8 mouse cellular contexts compared by ENCODE assay signal in the genomic region with DNA sequence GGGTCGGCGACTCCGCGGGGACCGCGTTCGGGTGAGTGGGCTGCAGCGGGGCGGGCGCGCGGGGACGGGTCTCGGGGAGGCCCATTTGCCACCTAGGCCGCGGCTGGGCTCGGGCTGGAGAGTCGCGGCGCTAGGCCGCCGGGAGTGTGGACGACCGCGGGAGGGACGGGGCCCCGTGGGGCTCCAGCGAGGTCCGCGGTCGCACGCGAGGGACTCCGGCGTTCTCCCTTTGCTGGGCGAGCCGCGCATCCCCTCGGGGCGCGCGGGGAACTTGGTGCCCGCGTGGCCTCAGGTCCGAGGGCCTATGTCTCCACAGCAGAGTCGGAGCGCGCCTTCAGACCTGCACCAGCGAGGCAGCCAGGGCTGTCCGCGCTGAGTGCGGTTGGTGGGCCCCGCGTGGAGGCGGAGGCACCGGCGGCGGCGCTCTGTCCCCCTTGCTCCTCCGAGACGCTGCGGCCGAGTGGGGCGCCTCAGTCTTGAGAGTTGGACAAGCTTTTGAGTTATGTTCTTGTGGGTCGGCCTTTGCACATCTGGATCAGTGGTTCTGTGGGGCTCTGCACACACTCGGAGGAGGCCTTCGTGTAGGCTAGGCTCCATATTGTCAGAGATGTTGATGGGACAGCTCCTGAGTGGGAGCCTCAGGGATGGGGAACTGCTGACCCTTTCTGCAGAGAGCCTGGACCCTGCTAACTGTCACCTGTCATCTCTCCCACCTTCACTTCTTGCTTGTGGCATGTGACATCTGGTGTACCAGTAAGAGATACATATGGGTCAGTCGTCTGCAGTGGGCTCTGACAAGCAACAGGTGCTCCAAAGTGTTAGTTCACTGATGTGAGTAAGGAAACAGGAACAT. TPM values are rescaled to one million over a fixed set of nuclear protein-coding genes. Genes with fewer than 3 reads are reported as not detected.
DNase-seq lines count a peak whose midpoint lies in the region; ATAC-seq and TF ChIP-seq lines count a peak whose summit lies in the region.

No protein-coding gene starts in this region.

- WGBS in liver, embryonic 12.5 days (ENCODE audit: insufficient replicate concordance), result under 1% methylated on average over 62 of the region's 68 CpGs
- under 1% methylated on average over 56 of the region's 68 CpGs for WGBS in neural tube, embryonic 15.5 days

- peak overlapping the region; percentile 89 for H3K4me3 ChIP-seq in testis, adult 2 months (ENCODE audit: control insufficient read depth, low read depth, low read length)
- peak overlapping the region; percentile 81 for H3K4me3 ChIP-seq in liver, embryonic 12.5 days
- H3K4me3 ChIP-seq in neural tube, embryonic 15.5 days (replicated peaks), result peak overlapping the region; percentile 96

- DNase-seq in adrenal gland, adult 18-20 months (ENCODE audit: low spot score in 2 of 2), result peak; percentile 54
- DNase-seq in adrenal gland, postnatal 25 days, result no peak
- no peak for DNase-seq in testis, postnatal 14 days (ENCODE audit: low spot score)
- DNase-seq in forelimb bud, embryonic 11.5 days (ENCODE audit: low read depth, low spot score), result peak; percentile 35
- DNase-seq in left cerebral cortex, postnatal 10 days (ENCODE audit: extremely low spot score in 1 of 2, low spot score in 2 of 2), result no peak

- no peaks in the 10 kb centered on the region for H3K9me3 ChIP-seq in liver, embryonic 12.5 days (replicated peaks)
- no peaks in the 10 kb centered on the region for H3K9me3 ChIP-seq in neural tube, embryonic 15.5 days (replicated peaks)

- peak overlapping the region; percentile 68; the same call in 1 of the 2 replicates for H3K27ac ChIP-seq in testis, adult 2 months (ENCODE audit: control insufficient read depth, insufficient read depth, low read depth, low read length)
- peak overlapping the region; percentile 75 for H3K27ac ChIP-seq in liver, embryonic 12.5 days
- H3K27ac ChIP-seq in neural tube, embryonic 15.5 days (replicated peaks), result peak overlapping the region; percentile 83

- H3K9ac ChIP-seq in liver, embryonic 12.5 days, result peak overlapping the region; percentile 88
- H3K9ac ChIP-seq in neural tube, embryonic 15.5 days (replicated peaks), result peak overlapping the region; percentile 76

- intact Hi-C loops in left cerebral cortex, postnatal 10 days (cut with DNase I), result no loop called here

- H3K27me3 ChIP-seq in testis, adult 2 months (ENCODE audit: control insufficient read depth, insufficient read depth, low read length), result no peaks in the 10 kb centered on the region
- H3K27me3 ChIP-seq in liver, embryonic 12.5 days (replicated peaks), result peaks cover 30% of the 10 kb centered on the region
- no peaks in the 10 kb centered on the region for H3K27me3 ChIP-seq in neural tube, embryonic 15.5 days (replicated peaks)

- peak overlapping the region; percentile 86 for H3K4me2 ChIP-seq in liver, embryonic 12.5 days
- H3K4me2 ChIP-seq in neural tube, embryonic 15.5 days, result peak overlapping the region; percentile 95

- H3K36me3 ChIP-seq in testis, adult 2 months (ENCODE audit: control insufficient read depth, insufficient read depth, low read length), result no peaks in the 10 kb centered on the region
- H3K36me3 ChIP-seq in liver, embryonic 12.5 days, result peaks cover 6% of the 10 kb centered on the region
- peaks cover 11% of the 10 kb centered on the region; the same call in 1 of the 2 replicates for H3K36me3 ChIP-seq in neural tube, embryonic 15.5 days

- TF ChIP-seq CTCF in testis, adult 2 months (IDR thresholded peaks at IDR 0.05; ENCODE audit: control insufficient read depth, insufficient read depth, insufficient replicate concordance, low read depth, low read length), result no peak

- no peak for TF ChIP-seq POLR2A in testis, adult 2 months (IDR thresholded peaks at IDR 0.05; ENCODE audit: control insufficient read depth, low read depth, low read length)

- peak; percentile 19; the same call in 1 of the 2 replicates for ATAC-seq in liver, embryonic 12.5 days
- ATAC-seq in neural tube, embryonic 15.5 days (ENCODE audit: low FRiP score), result peak; percentile 55

- H3K4me1 ChIP-seq in testis, adult 2 months (ENCODE audit: control insufficient read depth, insufficient read depth, low read length), result peaks cover 17% of the 10 kb centered on the region
- peaks cover 44% of the 10 kb centered on the region for H3K4me1 ChIP-seq in liver, embryonic 12.5 days
- H3K4me1 ChIP-seq in neural tube, embryonic 15.5 days, result peaks cover 46% of the 10 kb centered on the region

RNA-seq across cellular contexts. Expression of a gene that starts 0.6 kb away (rescaled TPM):
- total RNA-seq in adrenal gland, adult 18-20 months (2021), result 10 to 100 TPM; 36.9 to 37.5 TPM
- 47.2 and 48.9 TPM in 2 replicates for total RNA-seq in adrenal gland, postnatal 25 days (2021)
- polyA plus RNA-seq in testis, adult 2 months (2012; rRNA removed), result 16.0 and 18.5 TPM in 2 replicates
- 13.5 and 15.5 TPM in 2 replicates for polyA plus RNA-seq in liver, embryonic 12.5 days (2016; fragmentation: Nextera tagmentation; extraction: Ambion mirVana)
- polyA plus RNA-seq in neural tube, embryonic 15.5 days (2015; fragmentation: Nextera tagmentation; extraction: Ambion mirVana), result 63.8 and 71.8 TPM in 2 replicates
- total RNA-seq in left cerebral cortex, postnatal 10 days (2021), result 10 to 100 TPM; 54.1 to 58.4 TPM

RNA-seq across cellular contexts. Expression of a gene that starts 15.4 kb away (rescaled TPM):
- total RNA-seq in adrenal gland, adult 18-20 months (2021), result under 1 TPM in 1 of 2 experiments, not detected in 1; 0.10 TPM
- 0.49 TPM in 1 of 2 replicates, not detected in the other for total RNA-seq in adrenal gland, postnatal 25 days (2021)
- polyA plus RNA-seq in testis, adult 2 months (2012; rRNA removed), result 5.1 and 5.9 TPM in 2 replicates
- not detected in 2 replicates for polyA plus RNA-seq in liver, embryonic 12.5 days (2016; fragmentation: Nextera tagmentation; extraction: Ambion mirVana)
- 1.3 and 1.9 TPM in 2 replicates for polyA plus RNA-seq in neural tube, embryonic 15.5 days (2015; fragmentation: Nextera tagmentation; extraction: Ambion mirVana)
- 10 to 100 TPM; 35.9 to 42.1 TPM for total RNA-seq in left cerebral cortex, postnatal 10 days (2021)

RNA-seq across cellular contexts. Expression of a gene that starts 49.3 kb away (rescaled TPM):
- 10 to 100 TPM; 14.6 to 15.3 TPM for total RNA-seq in adrenal gland, adult 18-20 months (2021)
- total RNA-seq in adrenal gland, postnatal 25 days (2021), result 21.4 and 23.1 TPM in 2 replicates
- polyA plus RNA-seq in testis, adult 2 months (2012; rRNA removed), result 7.0 and 7.8 TPM in 2 replicates
- polyA plus RNA-seq in liver, embryonic 12.5 days (2016; fragmentation: Nextera tagmentation; extraction: Ambion mirVana), result 17.6 and 18.0 TPM in 2 replicates
- polyA plus RNA-seq in neural tube, embryonic 15.5 days (2015; fragmentation: Nextera tagmentation; extraction: Ambion mirVana), result 35.1 and 37.6 TPM in 2 replicates
- total RNA-seq in left cerebral cortex, postnatal 10 days (2021), result 10 to 100 TPM; 16.2 to 17.5 TPM

RNA-seq across cellular contexts. Expression of a gene that starts 51.6 kb away (rescaled TPM):
- 100 to 1,000 TPM; 179 to 198 TPM for total RNA-seq in adrenal gland, adult 18-20 months (2021)
- total RNA-seq in adrenal gland, postnatal 25 days (2021), result 132 and 145 TPM in 2 replicates
- polyA plus RNA-seq in testis, adult 2 months (2012; rRNA removed), result 107 and 114 TPM in 2 replicates
- polyA plus RNA-seq in liver, embryonic 12.5 days (2016; fragmentation: Nextera tagmentation; extraction: Ambion mirVana), result 176 and 189 TPM in 2 replicates
- 196 and 203 TPM in 2 replicates for polyA plus RNA-seq in neural tube, embryonic 15.5 days (2015; fragmentation: Nextera tagmentation; extraction: Ambion mirVana)
- 100 to 1,000 TPM; 111 to 112 TPM for total RNA-seq in left cerebral cortex, postnatal 10 days (2021)

Comparison
In these comparisons a context has a peak if more than half of its experiments do, and no peak if none do; other contexts are left out.
1. DNase-seq: peak in adrenal gland, adult 18-20 months (2 of 2) and forelimb bud, embryonic 11.5 days (single experiment); none in adrenal gland, postnatal 25 days (single experiment), testis, postnatal 14 days (single experiment) and left cerebral cortex, postnatal 10 days (0 of 2).
2. RNA of a gene that starts 15.4 kb away (total RNA-seq): 35.9 to 42.1 TPM in left cerebral cortex, postnatal 10 days; 0.49 TPM in adrenal gland, postnatal 25 days and 0.10 TPM in adrenal gland, adult 18-20 months; every median in the first group is over 10 times any median in the second.
3. Peak in every context shown above with its lines, with median percentiles within 50 percentile points of each other: H3K27ac ChIP-seq and H3K4me3 ChIP-seq.